Mouse (Mus musculus): ENCODE data around the gene Rtkn2.

The Rtkn2 gene

DNA sequence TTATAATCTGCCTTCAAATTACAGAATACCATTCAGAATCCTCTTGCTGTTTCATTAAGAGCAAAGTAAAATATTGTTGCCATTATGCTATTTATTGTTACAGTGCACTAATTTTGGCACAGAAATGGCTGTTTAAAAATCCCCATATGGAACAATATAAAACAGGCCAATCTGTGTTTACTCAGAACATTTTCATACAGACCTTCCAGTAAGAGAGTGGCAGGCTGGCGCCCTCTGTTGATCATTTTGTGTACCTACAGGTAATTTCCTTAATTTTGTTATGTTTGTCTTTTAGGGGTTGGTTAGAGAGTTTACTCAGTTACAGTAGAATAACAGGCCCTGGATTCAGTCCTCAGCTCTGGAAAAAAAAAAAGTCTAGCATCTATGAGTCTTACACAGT, 16.8 kb downstream of the Rtkn2 start:
- DNase-seq = no peak

DNA sequence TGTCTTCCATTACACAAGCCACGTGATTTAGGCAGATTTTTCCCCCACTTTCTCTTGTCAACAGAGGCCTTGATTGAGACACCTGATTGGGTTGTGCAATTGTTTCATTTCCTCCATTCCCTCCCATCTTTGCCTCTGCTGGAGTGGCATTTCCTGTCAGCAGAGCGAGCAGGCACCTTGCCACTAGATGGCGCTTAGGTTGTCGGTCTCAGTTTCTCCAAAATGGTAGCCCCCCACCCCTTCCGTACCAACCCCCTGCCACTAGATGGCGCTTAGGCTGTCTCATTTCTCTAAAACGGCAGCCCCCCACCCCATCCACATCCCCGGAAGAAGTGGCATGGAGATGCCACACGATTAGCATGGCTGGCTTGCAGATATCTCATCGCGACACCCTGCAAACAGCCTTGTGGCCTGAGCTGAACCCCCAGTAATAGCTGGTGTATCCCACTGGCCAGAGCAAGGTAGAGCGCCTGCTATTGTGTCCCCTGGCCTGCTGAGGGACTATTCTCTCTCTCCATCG, 18.8 kb downstream of the Rtkn2 start:
- peak; percentile 57 to 71 for DNase-seq

DNA sequence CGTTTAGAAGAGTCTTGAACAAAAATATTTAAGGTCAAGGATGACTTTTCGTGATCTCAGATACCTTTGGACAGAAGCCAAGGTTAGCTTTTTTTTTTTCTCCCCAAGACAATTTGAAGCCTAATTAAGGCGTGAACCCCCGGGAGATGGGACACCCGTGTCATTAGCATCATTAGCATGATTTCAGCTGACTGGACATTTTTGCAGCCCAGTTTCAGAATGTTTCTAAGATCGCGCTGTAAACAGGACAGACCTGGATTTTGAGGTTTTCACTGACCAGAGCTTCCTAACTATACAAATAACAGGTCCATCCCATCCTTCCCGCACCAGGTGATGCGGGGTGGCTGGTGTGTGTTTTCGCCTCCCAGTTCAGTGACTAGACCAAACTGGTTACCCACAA, 19.8 kb downstream of the Rtkn2 start:
- no peak for DNase-seq

GRCm38 (mm10) chr10:68001456-68001855, 22.1 kb downstream of the Rtkn2 start:
- DNase-seq = no peak

DNA sequence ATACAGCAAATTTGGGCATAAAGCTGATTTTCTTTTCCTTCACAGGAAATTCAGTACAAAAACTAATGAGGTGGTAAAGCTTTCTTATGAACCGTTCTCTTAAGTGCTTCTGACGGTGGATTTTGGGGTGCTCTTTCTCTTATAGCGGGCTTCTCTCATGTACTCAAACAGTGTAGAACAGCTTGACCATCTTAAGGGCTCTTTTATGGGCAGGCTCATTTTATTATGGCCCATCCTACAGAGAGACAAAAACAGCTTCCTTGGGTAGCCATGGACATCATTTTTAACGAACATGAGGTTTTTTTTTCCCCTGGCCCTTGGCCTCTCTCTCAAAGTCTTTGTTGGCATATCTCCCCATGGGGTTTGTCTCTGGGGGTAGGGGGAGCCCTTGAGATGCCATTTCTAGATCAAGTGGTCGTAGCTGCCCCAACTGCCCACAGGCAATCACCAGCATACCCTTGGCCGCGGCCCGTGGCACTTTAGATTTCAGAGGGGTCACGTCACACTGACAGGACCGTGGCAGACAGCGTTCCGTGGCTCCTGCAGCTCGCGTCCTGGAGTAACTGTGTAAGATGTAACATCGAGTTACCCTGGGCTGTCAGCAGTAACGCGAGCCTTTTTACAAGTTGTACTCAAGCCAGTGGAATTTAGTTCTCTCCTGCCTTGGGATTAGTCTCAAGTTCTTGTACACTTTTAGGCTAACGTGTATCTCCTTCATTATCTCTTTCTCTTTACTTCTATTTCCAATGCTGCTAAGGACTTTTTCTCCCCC, 24.5 kb downstream of the Rtkn2 start:
- no peak for DNase-seq

- no peak for DNase-seq
Observed at GRCm38 (mm10) chr10:68005404-68005803, 26.0 kb downstream of the Rtkn2 start.

- no peak for DNase-seq
Observed at GRCm38 (mm10) chr10:68006491-68006890, 27.1 kb downstream of the Rtkn2 start.

GRCm38 (mm10) chr10:68007103-68007502, 27.7 kb downstream of the Rtkn2 start:
- DNase-seq = no peak

DNA sequence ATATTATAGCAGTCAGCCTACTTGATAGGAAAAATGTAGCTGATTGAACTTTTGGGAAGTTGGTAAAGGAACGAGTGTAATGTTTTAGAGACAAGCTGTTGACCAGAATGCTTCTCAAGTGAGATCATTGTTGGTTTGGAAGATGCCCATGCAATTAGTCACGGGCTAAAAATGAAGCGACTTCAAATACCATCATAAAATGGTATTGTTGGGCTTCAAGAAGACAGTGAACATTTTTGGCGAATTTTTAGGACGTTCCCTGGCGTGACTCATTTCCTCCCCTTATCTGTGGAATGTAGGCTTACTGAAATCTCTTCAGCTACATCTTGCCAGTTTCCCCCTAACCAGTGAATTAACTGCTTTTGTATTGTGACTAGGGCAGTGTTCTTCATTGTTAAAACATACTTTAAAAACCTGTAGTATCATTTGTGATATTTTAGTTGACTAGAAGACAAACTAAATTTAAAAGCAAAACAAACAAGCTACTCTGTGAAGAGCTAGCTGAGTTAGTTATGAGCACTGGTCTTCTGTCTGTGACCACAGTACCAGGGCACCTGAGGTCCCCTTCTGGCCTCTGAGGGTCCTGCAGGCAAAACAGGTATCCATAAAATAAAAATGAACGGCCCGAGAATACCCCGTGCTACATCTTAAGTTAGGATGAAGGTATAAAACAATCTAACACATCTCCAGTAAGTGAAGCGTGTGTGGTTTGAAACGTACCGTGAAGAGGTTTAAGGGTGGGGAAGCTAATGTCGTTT, 29.0 kb downstream of the Rtkn2 start:
- peak in 1 of 2 experiments; percentile 36 for DNase-seq

DNA sequence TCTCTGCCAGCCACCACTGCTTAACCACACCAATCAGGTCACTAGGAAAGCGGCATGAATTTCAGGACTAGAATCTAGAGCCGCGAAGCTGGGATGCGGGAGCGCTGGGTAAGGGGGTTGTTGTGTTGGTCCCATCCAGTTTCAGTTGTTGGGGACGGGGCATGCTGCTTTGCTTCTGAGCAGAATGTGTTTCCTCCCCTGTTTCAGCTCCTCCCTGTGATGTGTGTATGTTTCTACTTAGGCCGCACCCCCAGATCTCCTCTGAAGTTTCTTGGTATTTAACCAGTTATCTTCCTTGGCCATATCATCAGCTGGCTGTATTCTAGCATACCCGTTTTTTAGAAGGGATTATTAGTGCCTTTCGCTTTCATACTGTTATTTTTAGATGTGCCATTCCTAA, 29.9 kb downstream of the Rtkn2 start:
- no peak for DNase-seq

GRCm38 (mm10) chr10:68009867-68010266, 30.5 kb downstream of the Rtkn2 start:
- no peak for DNase-seq

DNA sequence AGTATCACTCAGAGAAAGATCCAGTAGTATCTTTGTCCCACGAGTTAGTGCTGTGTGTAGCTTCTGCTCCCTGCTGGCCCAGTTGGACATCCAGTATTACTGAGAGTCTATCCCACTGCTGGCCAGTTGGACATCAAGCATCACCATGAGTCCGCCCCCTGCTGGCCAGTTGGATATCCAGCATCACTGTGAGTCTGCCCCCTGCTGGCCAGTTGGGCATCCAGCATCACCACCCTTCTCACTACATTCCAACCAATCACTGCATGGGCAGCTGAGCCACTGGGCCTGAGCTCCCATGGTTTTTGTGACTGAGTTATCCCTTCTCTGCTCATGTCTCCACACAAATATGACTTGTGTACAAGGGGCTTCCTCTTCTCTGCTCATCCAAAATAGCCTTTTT, 33.8 kb downstream of the Rtkn2 start:
- DNase-seq = peak in 1 of 2 experiments; percentile 35

DNA sequence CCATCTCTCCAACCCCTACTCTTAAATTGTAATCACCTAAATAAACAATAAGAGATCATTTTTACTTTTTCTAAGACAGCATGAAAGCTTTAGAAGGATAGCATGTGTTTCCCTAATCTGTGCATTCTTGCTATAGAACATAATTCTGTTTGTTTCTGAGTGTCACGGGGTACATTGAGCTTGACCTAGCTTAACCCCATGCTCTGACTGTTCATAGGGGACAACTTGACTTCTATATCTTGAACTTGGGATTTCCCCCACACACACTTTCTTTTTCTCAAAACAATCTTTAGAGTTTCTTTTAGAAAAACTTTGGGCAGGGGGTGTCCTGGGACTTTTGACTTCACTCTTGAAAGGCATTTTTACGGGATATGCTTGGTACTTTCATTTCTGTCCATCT, 41.4 kb downstream of the Rtkn2 start:
- no peak for DNase-seq

DNA sequence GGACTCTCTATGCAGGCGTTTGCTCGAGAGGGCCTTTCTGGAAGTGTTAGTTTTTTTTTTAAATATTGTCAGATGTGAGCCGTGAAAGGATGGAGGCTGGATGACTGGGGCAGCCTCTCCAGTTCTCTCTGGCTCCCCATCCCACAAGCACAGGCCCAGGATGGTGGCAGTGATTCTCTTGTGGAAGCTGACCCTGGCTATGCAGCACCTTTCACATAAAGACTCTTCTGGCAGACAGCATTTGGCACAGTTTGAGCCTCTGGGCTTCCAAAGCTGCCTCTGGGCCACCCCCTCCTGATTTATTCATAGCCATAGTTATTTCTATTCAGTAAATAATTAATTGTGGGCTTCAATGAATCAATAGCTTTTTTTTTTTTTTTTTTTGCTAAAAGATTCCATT, 46.3 kb downstream of the Rtkn2 start:
- DNase-seq = no peak

GRCm38 (mm10) chr10:68028327-68029080, 49.1 kb downstream of the Rtkn2 start:
- no peak for DNase-seq

GRCm38 (mm10) chr10:68029081-68029626, 49.8 kb downstream of the Rtkn2 start:
- DNase-seq = no peak

DNA sequence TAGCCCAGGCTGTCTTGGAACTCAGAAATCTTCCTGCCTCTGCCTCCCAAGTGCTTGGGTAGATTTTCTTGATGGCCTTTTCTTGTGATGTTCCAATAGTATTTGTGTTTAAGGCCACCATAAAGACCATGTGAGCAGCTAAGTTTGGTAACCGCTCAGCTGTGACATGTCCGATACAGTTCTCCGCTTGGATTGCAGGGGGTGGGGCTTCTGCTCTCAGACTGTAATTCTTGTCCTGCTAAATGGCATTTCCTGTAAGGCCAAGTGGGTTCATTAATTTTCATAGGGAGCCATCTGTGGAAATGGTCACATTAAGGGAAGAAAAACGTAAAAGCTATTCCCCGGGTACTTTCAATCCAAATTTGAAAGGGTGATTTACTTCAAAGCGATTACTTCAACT, 50.7 kb downstream of the Rtkn2 start:
- DNase-seq = no peak

DNA sequence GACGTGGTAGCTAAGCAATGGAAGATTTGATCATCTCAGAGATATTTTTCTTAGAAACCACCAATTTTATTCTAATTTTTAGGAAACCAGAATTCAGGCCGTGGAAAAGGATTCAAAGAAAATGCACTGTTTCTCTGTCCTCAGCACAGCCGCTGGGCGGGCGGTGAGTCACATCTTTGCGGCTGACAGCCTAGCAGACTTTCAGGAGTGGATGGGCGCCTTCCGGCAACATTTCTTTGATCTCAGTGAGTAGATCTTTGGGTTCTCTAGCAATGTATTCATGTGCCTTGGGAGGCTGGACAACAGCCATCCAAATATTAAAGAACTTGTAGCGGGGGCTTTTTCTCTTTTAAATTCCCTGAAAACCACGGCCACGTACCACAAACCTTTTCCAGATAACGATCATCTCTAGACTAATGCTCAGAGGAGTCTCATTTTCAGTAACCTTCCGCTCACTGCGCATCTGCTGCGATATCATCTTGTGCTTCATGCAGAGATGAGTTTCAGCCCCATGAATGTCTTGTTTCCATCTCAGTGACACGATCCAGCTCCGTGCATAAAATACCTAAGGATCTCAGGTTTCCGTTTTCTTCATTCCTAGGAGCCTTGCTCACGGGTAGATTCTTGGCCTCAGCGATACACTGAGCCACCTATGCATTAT, 56.5 kb downstream of the Rtkn2 start:
- no peak for DNase-seq

DNA sequence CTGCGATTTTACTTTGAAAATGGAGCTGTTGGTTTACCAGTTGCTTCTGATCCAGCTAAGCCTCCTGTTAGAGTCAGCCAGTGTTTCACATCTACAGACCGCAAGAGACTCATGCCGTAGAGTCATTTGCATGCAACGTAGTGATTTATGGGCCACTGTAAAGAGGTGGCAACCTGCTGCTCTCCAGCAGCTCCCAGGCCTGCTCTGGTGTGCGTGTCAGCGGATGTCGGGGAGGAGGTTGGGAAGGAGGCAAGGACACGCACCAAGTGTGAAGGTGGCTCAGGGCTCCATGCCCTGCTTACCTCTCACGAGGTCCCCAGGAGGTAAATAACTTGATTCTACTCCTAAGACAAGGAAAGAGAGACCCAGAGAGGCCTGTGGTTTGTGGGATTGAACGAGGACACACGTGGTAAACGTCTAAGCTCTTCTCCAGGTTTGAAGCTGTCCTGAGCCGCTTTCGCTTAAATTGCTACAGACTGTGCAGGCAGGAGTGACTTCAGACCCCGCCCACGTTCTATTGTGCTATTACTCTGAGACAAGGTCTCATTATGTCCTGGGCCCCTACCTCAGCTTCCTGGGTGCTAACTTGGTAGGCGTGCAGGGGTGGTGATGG, 57.1 kb downstream of the Rtkn2 start:
- DNase-seq = no peak

DNA sequence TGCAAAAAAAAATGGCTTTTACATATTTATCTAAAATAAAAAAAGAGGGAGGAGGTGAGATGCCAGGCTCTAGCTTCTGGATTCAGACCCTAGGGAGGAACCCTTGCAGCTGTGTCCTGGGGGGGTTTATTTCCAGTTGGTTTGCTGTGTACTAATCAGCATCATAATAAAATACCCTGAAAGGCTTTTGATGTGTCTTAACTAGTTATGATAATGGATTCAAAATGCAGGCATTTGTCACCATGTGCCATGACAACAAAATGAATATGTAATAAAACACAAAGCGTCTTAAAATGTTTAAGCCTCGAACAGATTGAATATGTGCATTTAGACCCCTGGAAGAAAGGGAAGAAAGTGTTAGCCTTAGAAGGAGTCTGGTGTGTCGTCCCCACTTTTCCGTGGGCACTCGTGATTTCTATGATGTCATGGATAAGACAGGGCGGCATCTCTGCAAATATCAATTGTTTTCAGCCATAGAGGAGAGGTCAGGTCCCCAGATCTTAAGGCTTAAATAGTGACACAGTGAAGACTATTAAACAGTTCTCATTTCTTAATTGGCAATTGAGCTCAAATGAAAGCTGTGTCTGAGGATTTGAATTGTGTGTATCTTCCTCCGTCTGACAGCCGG, 59.7 kb downstream of the Rtkn2 start:
- no peak for DNase-seq

GRCm38 (mm10) chr10:68039641-68040205, 60.4 kb downstream of the Rtkn2 start:
- no peak for DNase-seq

Data from lung, adult 18-20 months (tissue).